Mouse (Mus musculus) myocyte (in vitro differentiated cells): ENCODE measurements around the gene Tldc1. TPM values are rescaled to one million over a fixed set of nuclear protein-coding genes. Genes with fewer than 3 reads are reported as not detected.

Experiments used
- H3K27me3 ChIP-seq: one replicate; pipeline ENCODE4 v1.6.1; 2011; ENCODE audit not compliant: control insufficient read depth, insufficient read depth, insufficient read length
- H3K36me3 ChIP-seq: one replicate; pipeline ENCODE4 v1.6.1; 2011; ENCODE audit not compliant: control insufficient read depth, insufficient read depth
- H3K4me2 ChIP-seq: one replicate; pipeline ENCODE4 v1.6.1; 2011; ENCODE audit warnings: low read depth, control low read depth
- H3K4me3 ChIP-seq: one replicate; pipeline ENCODE4 v1.5.1; 2011; ENCODE audit warnings: mild to moderate bottlenecking, control low read depth, moderate library complexity
- H3K79me2 ChIP-seq: one replicate; pipeline ENCODE4 v1.6.1; 2011; ENCODE audit not compliant: control insufficient read depth, insufficient read depth
- H3ac ChIP-seq: one replicate; pipeline ENCODE4 v1.6.1; 2011; ENCODE audit not compliant: control insufficient read depth, insufficient read length
- CEBPB ChIP-seq: IDR thresholded peaks from 2 replicates; pipeline ENCODE4 v1.6.1; 2011; ENCODE audit warnings: mild to moderate bottlenecking, moderate library complexity; ENCODE audit not compliant: poor library complexity, insufficient read depth, severe bottlenecking
- E2F4 ChIP-seq: IDR thresholded peaks from one replicate; pipeline ENCODE4 v1.6.1; 2011; ENCODE audit warnings: mild to moderate bottlenecking, control low read depth, moderate library complexity; ENCODE audit not compliant: insufficient read depth
- MAX ChIP-seq: IDR thresholded peaks from one replicate; pipeline ENCODE4 v1.6.1; 2011; ENCODE audit warnings: low read depth, mild to moderate bottlenecking, control low read depth
- MYOD1 ChIP-seq, 3 experiments: IDR thresholded peaks; one replicate each; pipeline ENCODE4 v1.6.1; 2011; ENCODE audit warnings: control low read depth in 2 of 3, low read depth in 2 of 3, mild to moderate bottlenecking in 2 of 3, moderate library complexity in 1 of 3; ENCODE audit not compliant: insufficient read length in 2 of 3, control insufficient read depth in 1 of 3
- MYOG ChIP-seq, 3 experiments: IDR thresholded peaks; one replicate each; pipeline ENCODE4 v1.6.1; 2011; ENCODE audit warnings: control low read depth in 2 of 3, low read depth in 2 of 3, mild to moderate bottlenecking in 2 of 3; ENCODE audit not compliant: insufficient read length in 2 of 3, control insufficient read depth in 1 of 3, insufficient read depth in 1 of 3
- POLR2A ChIP-seq: IDR thresholded peaks from one replicate; pipeline ENCODE4 v1.6.1; 2011; ENCODE audit warnings: low read depth, mild to moderate bottlenecking, control low read depth, moderate library complexity; ENCODE audit not compliant: insufficient read length
- POLR2AphosphoS2 ChIP-seq: IDR thresholded peaks from one replicate; pipeline ENCODE4 v1.6.1; 2011; ENCODE audit warnings: low read depth, control low read depth; ENCODE audit not compliant: insufficient read length
- REST ChIP-seq: IDR thresholded peaks from one replicate; pipeline ENCODE4 v1.6.1; 2011; ENCODE audit warnings: mild to moderate bottlenecking, control low read depth, moderate library complexity; ENCODE audit not compliant: insufficient read depth, insufficient read length
- SRF ChIP-seq: IDR thresholded peaks from one replicate; pipeline ENCODE4 v1.6.1; 2011; ENCODE audit warnings: low read depth; ENCODE audit not compliant: control insufficient read depth, insufficient read length
- TCF12 ChIP-seq: IDR thresholded peaks from one replicate; pipeline ENCODE4 v1.6.1; 2011; ENCODE audit warnings: mild to moderate bottlenecking, control low read depth; ENCODE audit not compliant: poor library complexity, insufficient read depth, severe bottlenecking
- TCF3 ChIP-seq: IDR thresholded peaks from one replicate; pipeline ENCODE4 v1.6.1; 2011; ENCODE audit warnings: low read depth, control low read depth; ENCODE audit not compliant: insufficient read length
- USF1 ChIP-seq: IDR thresholded peaks from one replicate; pipeline ENCODE4 v1.6.1; 2011; ENCODE audit warnings: low read depth, mild to moderate bottlenecking, control low read depth, moderate library complexity
- polyA plus RNA-seq: library from polyadenylated mRNA; unstranded; fragments of >200 nt; fragmentation: generic; extraction: Trizol; gene quantifications from one replicate; pipeline ENCODE4 v1.2.1, GENCODE M21; 2012; ENCODE audit warnings: missing spikeins

Gene Tldc1
- polyA plus RNA-seq, 1 experiment = 9.6 TPM

DNA sequence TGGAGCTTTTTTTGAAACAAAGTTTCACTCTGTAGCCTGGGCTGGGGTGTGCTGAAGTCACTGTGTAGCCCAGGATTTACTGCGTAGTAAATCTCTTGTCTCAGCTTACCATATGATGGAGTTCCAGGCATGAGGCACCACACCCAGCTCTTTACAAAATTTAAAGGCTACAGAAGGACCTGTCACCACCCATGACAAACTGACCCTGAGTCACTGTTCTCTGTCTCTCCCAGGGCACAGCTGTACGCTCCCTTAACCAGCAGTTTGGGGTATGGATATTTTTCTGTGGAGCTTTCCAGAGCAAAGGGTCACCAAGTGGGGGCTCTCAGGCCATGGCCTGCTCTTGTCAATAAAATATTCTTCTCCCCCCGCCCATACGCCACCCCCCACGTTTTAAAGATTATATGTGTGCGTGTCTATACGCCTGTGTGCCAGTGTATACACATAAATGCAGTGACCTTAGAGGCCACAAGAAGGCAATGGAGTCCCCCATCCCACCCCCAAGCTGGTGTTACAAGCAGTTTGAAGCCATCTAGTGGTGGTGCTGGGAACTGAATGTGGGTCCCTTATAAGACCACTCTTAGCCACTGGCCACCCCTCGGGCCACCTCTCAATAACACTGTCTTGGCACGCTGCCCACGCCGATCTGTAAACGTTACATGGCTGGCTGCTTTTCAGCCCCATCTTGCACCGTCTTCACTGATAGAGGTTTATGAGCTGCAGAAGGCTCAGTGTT lies 34.8 kb downstream of the Tldc1 start:
- Histone ChIP-seq H3K36me3 (no peaks in the 10 kb centered on the region), H3K79me2 (no peaks in the 10 kb centered on the region), H3K27me3 (no peaks in the 10 kb centered on the region), H3ac (no peak overlapping the region), H3K4me3 (no peak overlapping the region), H3K4me2 (peak overlapping the region; percentile 35)
- TF ChIP-seq TCF3 (no peak), POLR2A (no peak), TCF12 (no peak), SRF (no peak), E2F4 (no peak), MAX (no peak), POLR2AphosphoS2 (no peak)

DNA sequence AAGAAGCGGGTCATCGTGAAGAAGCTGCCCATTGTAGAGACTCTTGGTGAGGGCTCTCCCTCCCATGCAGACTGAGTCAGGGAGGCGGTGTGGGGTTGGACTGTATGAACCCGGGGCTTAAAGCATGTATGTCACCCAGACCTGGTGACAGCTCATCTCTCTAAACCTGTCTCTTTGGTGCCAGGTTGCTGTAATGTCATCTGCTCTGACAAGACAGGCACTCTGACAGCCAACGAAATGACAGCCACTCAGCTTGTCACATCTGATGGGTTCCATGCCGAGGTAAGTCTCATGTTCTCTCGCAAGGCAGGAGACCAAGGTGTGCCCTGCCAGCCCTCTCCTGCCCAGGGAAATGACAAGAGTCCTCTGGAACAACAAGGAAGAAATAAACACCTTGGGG lies 35.8 kb downstream of the Tldc1 start:
- H3K4me3 ChIP-seq = no peak overlapping the region
- TF ChIP-seq E2F4 = no peak
- no peak overlapping the region for H3K4me2 ChIP-seq
- H3K36me3 ChIP-seq = no peaks in the 10 kb centered on the region
- no peaks in the 10 kb centered on the region for H3K27me3 ChIP-seq
- H3ac ChIP-seq = no peak overlapping the region
- H3K79me2 ChIP-seq = no peaks in the 10 kb centered on the region

DNA sequence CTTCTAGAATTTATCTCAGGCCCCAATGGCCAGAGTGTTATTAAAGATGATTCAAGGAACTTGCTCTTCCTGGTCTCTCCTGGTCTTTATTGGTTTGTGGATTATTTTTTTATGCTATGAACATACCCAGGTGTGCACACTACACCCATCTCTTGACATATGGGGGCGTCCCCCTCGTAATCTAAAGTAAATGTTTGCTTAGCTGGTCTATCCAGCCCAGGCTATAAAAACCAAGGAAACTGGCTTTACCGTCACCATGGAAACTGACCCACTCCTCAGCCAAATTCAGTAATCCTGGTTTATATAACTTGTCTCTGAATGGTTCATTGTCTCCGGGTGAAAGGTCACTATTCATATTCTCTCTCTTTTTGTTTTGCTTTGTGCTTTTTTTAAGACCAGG lies 37.6 kb downstream of the Tldc1 start:
- no peaks in the 10 kb centered on the region for H3K27me3 ChIP-seq
- H3ac ChIP-seq = no peak overlapping the region
- H3K4me3 ChIP-seq = no peak overlapping the region
- no peaks in the 10 kb centered on the region for H3K36me3 ChIP-seq
- no peak for TF ChIP-seq CEBPB
- TF ChIP-seq USF1 = no peak
- no peak for TF ChIP-seq POLR2AphosphoS2
- no peak for TF ChIP-seq TCF3
- no peak for TF ChIP-seq POLR2A
- no peak for TF ChIP-seq E2F4
- no peak for TF ChIP-seq MYOD1 (IDR thresholded peaks at IDR 0.05; ENCODE audit: control insufficient read depth in 1 of 3, insufficient read length in 2 of 3, low read depth in 2 of 3)
- H3K79me2 ChIP-seq = no peaks in the 10 kb centered on the region
- no peak overlapping the region for H3K4me2 ChIP-seq

DNA sequence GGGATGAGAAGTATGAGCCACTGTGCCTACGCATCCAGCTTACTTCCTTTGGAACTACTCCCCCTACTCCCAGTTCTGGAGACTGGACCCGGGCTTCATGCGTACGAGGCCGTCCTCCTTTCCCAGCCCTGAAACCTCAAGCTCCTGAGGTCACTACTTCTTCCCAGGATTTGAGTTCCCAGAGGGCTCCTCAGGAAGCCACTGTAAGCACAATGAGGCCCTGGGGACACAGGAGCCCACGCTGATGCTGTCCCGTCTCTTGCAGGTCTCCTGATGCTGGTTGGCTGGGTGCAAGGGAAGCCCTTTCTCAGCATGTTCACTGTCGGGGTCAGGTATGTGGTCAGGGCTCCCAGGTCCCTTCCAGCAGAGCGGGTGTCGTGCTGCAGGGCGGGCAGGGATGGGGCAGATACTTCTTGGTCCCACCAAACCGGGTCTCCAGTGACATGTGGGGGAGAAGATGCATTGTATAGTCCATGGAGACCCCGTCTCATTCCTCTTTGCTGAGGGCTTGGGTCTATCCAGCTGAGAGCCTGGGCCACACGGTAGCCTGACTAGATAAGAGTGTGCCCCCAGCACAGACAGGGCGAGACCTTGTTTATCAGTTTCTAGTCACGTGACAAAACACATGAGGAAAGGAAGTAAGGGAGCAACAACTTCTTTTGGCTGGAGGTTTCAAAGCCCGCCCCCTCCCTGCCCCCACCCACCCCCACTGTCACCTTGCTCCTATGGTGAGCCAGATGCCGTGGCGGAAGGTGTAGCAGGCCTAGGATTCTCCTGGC lies 39.9 kb downstream of the Tldc1 start:
- no peak for TF ChIP-seq POLR2A
- TF ChIP-seq POLR2AphosphoS2 = no peak
- no peak for TF ChIP-seq MYOD1 (IDR thresholded peaks at IDR 0.05; ENCODE audit: control insufficient read depth in 1 of 3, insufficient read length in 2 of 3, low read depth in 2 of 3)
- no peak for TF ChIP-seq REST
- no peak for TF ChIP-seq USF1
- TF ChIP-seq MYOG (IDR thresholded peaks at IDR 0.05; ENCODE audit: control insufficient read depth in 1 of 3, insufficient read depth in 1 of 3, insufficient read length in 2 of 3, low read depth in 2 of 3) = no peak
- no peak for TF ChIP-seq TCF12
- no peak for TF ChIP-seq TCF3
- TF ChIP-seq MAX = no peak
- no peak for TF ChIP-seq E2F4
- TF ChIP-seq CEBPB = no peak
- no peak for TF ChIP-seq SRF
- H3K4me3 ChIP-seq = no peak overlapping the region
- H3ac ChIP-seq = no peak overlapping the region
- no peak overlapping the region for H3K4me2 ChIP-seq
- no peaks in the 10 kb centered on the region for H3K79me2 ChIP-seq
- no peaks in the 10 kb centered on the region for H3K27me3 ChIP-seq
- H3K36me3 ChIP-seq = no peaks in the 10 kb centered on the region

- no peaks in the 10 kb centered on the region for H3K79me2 ChIP-seq
- TF ChIP-seq MAX (no peak), POLR2AphosphoS2 (no peak), POLR2A (no peak), USF1 (no peak), SRF (no peak), REST (no peak), CEBPB (no peak), TCF12 (no peak), MYOD1 (IDR thresholded peaks at IDR 0.05; ENCODE audit: control insufficient read depth in 1 of 3, insufficient read length in 2 of 3, low read depth in 2 of 3) (no peak), MYOG (IDR thresholded peaks at IDR 0.05; ENCODE audit: control insufficient read depth in 1 of 3, insufficient read depth in 1 of 3, insufficient read length in 2 of 3, low read depth in 2 of 3) (no peak)
- H3K4me3 ChIP-seq = no peak overlapping the region
Measured at GRCm38 (mm10) chr8:119737093-119737900, 40.9 kb downstream of the Tldc1 start.

More at GRCm38 (mm10) chr8:119737093-119737900, 40.9 kb downstream of the Tldc1 start:
- Histone ChIP-seq H3K27me3 (no peaks in the 10 kb centered on the region), H3ac (no peak overlapping the region), H3K4me2 (no peak overlapping the region), H3K36me3 (no peaks in the 10 kb centered on the region)
